Mouse (Mus musculus): Measurements from ENCODE around the gene Dnajc1.

Dnajc1 gene

GRCm38 (mm10) chr2:18300949-18301348 lies 91.7 kb downstream of the Dnajc1 start:
- DNase-seq (ENCODE audit: low spot score in 2 of 2) = no peak

DNA sequence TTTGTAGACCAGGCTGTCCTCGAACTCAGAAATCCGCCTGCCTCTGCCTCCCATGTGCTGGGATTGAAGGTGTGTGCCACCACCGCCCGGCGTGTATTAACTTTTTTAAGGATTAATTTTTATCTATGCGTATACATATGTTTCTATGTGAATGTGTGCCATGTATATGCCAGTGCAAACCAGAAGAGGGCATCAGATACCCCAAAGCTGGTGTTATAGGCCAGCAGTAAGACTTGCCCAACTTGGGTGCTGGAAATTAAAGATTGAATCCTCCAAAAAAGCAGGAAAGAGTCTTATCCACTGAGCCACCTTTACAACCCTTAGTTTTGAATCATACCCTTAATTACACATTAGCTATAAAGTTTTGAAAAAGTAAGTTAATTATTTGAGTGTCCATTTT lies 107.5 kb downstream of the Dnajc1 start:
- no peak for DNase-seq (ENCODE audit: low spot score in 2 of 2)

DNA sequence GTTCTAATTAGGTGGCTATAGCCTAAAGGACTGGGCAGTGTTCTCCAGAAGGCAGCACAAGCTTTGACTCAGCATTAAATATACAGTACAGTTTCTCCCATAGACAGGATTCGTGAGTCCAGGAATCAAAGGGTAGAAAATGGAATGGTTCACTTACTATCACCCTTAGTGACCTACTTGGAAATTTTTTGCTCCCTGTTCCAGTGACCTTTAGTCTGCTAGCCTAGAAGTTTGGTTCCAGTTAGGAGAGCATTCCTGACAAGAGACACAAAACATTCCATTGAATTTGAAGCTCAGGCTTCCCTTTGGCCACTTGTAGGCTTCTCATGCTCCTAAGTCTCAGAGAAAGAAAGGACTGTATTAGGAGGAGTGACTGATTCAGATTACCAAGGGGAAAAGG lies 126.9 kb downstream of the Dnajc1 start:
- DNase-seq (ENCODE audit: low spot score in 2 of 2) = no peak

GRCm38 (mm10) chr2:18264579-18264978 lies 128.1 kb downstream of the Dnajc1 start:
- no peak for DNase-seq (ENCODE audit: low spot score in 2 of 2)

DNA sequence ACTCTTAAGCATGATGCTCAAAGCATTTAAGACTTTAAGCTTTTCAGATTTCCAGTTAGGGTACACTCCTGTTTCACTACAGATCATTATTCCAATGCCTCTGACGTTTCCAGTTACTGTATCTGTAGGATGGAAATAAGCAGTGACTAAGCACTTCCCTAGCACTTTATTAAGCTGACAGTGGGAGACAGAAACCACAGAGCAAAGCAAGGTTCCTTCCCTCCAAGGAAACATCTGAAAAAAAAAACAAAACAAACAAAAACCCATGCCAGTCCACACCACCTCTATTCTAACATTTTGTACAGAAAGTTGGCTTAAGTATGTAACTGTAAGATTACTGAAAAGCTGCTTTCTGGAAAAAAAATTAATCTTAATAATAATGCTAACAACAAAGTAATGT lies 130.3 kb downstream of the Dnajc1 start:
- no peak for DNase-seq (ENCODE audit: low spot score in 2 of 2)

- no peak for DNase-seq (ENCODE audit: low spot score in 2 of 2)
These were observed 143.4 kb downstream of the Dnajc1 start for GRCm38 (mm10) chr2:18249224-18249623.

GRCm38 (mm10) chr2:18235524-18235923 lies 157.1 kb downstream of the Dnajc1 start:
- DNase-seq (ENCODE audit: low spot score in 2 of 2) = no peak

DNA sequence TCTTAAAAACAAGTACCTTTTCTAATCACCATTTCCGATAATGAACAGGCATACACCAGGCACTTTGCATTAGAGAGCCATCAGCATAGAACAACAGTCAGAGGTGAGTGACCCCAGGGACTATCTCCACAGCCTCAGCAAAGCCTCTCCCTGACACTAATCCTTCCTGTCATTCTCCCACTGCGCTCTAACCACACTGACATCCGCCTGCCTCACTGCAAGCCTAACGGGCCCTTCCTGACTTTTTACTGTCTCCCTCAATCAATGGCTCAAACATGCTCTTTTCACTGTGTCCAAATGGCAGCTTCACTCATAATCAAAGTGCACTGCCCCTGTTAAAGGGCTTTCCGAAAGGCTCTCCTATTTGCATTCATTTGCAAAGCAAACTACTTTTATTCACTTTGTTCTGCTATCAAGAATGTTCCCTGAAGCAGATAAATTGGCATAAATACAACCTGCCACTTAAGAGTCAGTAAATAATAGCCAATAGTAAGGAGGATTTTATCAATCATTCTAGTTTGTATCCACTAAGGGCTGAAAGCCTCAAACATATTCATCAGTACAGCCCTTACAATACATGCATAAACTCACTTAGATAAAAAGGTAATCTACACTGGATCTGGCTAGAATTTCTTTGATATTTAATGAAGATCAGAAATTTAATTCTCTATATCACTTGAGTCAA lies 159.6 kb downstream of the Dnajc1 start:
- no peak for DNase-seq (ENCODE audit: low spot score in 2 of 2)

- DNase-seq (ENCODE audit: low spot score in 2 of 2) = no peak
These were observed 161.5 kb downstream of the Dnajc1 start for GRCm38 (mm10) chr2:18231143-18231542.

GRCm38 (mm10) chr2:18229279-18229678 lies 163.4 kb downstream of the Dnajc1 start:
- no peak for DNase-seq (ENCODE audit: low spot score in 2 of 2)

GRCm38 (mm10) chr2:18228486-18229062 lies 164.1 kb downstream of the Dnajc1 start:
- no peak for DNase-seq (ENCODE audit: low spot score in 2 of 2)

DNA sequence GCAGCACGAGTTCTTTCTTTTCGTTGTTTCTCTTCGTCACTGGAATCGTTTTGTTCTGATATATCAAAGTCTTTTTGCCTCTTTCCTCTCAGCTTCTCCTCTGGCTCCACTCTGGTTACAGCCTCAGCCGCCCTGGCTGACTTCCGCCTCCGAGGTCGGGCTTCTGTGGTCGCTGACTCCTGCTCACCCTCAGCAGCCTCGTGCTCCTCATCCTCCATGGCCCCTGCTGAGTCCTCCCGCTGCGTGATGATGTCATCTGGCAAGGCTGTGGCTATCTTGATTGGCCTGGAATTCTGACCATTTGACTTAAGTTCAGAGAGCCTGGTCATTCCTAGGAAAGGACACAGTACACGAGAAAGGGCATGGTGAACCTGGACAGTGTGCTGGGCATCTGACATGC lies 173.1 kb downstream of the Dnajc1 start:
- DNase-seq (ENCODE audit: low spot score in 2 of 2) = no peak

DNA sequence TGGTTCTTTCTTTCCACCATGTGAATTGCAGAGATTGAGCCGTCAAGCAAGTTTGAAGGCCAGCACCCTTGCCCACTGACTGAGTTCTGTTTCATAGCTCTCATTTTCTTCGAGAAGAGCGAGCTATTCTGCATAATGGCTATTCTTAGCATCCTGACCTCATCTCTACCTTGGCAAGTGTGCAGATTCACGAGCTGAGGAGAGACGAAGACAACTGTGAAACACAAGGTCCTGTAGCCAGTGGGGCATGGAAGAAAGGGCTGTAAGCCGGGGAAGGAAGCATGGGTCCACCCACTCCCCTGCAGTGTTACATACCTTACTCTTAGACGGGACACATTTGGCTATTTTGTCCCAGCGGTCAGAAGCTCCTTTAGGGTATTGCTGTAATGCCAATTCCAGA lies 173.5 kb downstream of the Dnajc1 start:
- DNase-seq (ENCODE audit: low spot score in 2 of 2) = no peak

- no peak for DNase-seq (ENCODE audit: low spot score in 2 of 2)
These were observed 174.1 kb downstream of the Dnajc1 start for GRCm38 (mm10) chr2:18218500-18218899.

DNA sequence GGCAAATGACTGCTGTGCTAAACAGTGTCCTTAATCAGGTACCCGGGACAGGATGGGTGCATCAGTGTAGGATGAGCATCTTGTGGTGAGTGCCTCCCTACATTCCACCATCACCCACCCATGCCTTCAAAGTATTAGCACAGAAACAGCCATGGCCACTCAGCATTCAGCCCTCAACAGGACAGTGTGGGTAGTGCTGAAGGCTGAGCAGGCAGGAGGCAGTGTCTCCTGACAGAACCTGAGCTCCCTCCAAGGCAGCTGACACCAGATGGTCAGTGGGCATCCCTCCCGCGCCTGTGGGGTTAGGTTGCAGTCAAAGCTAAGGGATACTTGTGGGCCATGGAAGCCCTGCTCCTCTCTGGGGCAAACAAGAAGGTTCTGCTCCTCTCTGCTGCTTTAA lies 174.8 kb downstream of the Dnajc1 start:
- no peak for DNase-seq (ENCODE audit: low spot score in 2 of 2)

DNA sequence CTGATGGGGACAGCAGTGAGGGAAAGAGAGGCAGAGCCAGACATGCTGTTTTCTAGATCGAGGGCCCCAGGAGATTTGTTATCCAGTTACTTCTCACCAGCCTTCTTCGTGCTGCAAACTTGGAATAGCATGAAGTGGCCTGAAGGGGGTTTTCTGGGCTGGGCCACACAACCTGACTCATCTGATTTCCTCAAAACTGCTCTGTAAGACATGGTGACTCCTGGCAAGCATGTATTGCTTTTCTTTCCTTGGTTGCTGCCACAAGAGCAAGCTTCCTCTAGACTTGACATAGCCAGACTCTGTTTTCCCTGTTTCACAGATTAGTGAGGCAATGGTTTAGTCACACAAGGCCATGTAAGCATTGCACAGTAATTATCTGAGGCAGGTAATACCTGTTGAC lies 178.6 kb downstream of the Dnajc1 start:
- no peak for DNase-seq (ENCODE audit: low spot score in 2 of 2)

DNA sequence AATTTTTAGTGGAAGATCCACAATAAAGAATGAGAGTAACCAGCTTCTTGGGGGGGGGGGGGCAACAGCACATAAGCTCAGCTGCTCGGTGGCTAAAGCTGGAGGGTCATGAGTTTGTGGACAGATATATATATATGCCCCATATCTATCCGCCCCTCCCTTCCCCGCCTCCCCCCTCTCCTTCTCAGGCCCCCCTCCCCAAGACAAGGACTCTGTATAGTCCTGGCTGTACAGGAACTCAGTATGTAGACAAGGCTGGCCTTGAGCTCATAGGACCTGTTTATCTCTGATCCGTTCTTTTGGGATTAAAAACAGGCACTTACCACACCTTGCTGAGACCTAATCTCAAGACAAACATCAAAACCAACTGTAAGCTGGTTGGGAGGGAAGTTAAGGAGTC lies 182.7 kb downstream of the Dnajc1 start:
- no peak for DNase-seq (ENCODE audit: low spot score in 2 of 2)

GRCm38 (mm10) chr2:18209211-18209823 lies 183.3 kb downstream of the Dnajc1 start:
- no peak for DNase-seq (ENCODE audit: low spot score in 2 of 2)

DNA sequence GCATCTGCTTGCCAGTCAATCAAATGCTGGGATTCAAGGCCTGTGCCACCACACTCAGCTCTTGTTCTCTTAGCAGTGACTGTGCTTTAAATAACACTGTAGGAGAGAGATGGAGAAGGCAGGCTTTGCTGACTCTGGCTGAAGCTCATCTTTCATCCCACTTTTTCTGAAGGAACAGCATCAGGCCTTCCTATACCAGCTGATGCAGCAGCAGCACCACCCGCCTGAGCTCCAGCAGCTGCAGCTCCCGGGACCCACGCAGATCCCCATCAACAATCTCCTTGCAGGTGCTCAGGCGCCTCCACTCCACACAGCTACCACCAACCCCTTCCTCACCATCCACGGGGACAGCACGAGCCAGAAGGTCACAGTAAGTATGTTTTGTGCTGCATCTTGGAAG lies 184.1 kb downstream of the Dnajc1 start:
- DNase-seq (ENCODE audit: low spot score in 2 of 2) = peak in 1 of 2 experiments; percentile 44

DNA sequence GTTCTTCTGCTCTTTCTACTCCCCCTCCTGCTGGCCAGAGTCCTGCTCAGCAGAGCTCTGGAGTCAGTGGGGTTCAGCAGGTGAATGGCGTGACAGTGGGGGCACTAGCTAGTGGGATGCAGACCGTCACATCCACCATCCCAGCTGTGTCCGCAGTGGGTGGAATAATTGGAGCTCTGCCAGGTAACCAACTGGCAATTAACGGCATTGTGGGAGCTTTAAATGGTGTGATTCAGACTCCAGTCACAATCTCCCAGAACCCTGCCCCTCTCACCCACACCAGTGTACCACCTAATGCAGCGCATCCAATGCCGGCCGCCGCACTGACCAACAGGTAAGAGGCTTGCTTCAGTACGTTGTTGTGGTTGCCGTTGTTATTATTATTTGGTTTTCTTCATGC lies 185.8 kb downstream of the Dnajc1 start:
- no peak for DNase-seq (ENCODE audit: low spot score in 2 of 2)

- peak in 1 of 2 experiments; percentile 37 for DNase-seq (ENCODE audit: low spot score in 2 of 2)
These were observed 187.5 kb downstream of the Dnajc1 start for GRCm38 (mm10) chr2:18205118-18205517.

- DNase-seq (ENCODE audit: low spot score in 2 of 2) = no peak
These were observed 189.7 kb downstream of the Dnajc1 start for GRCm38 (mm10) chr2:18202923-18203322.

DNA sequence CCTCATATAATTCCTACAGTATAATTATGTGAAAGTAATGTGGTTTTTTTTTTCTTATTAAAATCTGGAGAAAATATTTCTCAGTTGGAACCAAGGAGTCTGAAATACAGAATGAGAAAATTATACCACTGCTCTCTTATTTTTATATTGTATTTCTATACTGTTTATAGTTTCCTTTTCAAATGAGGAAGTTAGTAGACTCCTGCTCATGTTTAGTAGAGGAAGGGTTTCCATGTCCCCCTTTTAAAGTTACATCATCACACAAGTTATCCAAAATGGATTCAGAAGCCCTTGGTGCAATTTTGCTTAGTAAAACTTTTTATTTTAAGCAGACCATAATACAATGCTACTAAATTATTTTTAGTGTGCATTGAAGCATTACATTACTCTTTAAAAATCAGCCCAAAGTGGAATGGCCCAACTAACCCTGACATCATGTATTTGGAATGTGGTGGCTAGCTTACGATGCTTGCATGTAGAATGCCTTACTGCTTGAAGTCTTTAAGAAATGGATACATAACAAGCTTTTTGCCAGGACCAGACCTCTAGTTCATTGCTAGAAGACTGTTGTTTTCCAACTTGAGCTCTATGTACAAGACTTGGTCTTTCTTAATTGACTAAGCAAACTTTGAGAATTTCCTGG lies 190.7 kb downstream of the Dnajc1 start:
- no peak for DNase-seq (ENCODE audit: low spot score in 2 of 2)

Data from frontal cortex, postnatal 14 days (tissue).